Mouse (Mus musculus): ENCODE results near the gene Nmu. TPM values are rescaled to one million over a fixed set of nuclear protein-coding genes. Genes with fewer than 3 reads are reported as not detected.

Nmu gene
- polyA plus RNA-seq, 1 experiment from 2014 or later = 0.49 TPM

DNA sequence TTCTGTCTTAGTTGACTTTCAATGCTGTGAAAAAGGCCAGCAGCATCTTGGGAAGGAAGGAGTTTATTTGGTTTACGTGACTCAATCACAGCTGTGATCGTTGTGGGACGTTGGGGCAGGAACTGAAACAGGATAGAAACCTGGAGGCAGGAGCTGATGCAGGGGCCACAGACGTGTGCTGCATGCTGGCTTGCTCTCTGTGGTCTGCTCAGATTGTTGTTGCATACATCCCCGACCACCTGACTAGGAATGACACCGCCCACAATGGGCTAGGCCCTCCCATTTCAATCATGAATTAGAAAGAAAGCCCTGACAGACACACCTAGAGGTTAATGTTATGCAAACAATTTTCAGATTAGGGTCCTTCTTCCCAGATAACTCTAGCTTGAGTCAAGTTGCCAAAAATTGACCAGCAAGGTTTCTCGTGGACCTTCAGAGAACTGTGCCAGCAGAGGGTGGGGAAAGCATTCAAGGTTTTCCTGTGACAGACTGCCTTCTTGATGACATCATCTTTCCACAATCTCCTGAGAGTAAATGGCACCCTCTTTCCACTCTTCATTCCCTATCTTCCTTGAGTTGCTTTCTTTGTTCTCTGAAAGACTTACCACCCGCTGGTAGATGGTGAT is 5.7 kb upstream of the Nmu start:
- Histone ChIP-seq H3K4me1 (ENCODE audit: control insufficient read depth, insufficient read depth, low read length) (no peaks in the 10 kb centered on the region), H3K4me3 (ENCODE audit: low read depth, low read length) (no peak overlapping the region), H3K36me3 (ENCODE audit: control insufficient read depth, insufficient read depth, low read length) (no peaks in the 10 kb centered on the region), H3K9ac (ENCODE audit: low read length) (no peak overlapping the region), H3K4me2 (ENCODE audit: low read depth, severe bottlenecking) (no peak overlapping the region), H3K27me3 (ENCODE audit: control insufficient read depth, insufficient read depth, low read length) (no peaks in the 10 kb centered on the region), H3K9me3 (ENCODE audit: control insufficient read depth, low read length) (no peaks in the 10 kb centered on the region), H3K27ac (replicated peaks; ENCODE audit: low read depth, low read length) (no peak overlapping the region)
- WGBS = 74% methylated on average over 8 of the region's 8 CpGs
- DNase-seq (ENCODE audit: low spot score) (no peak), ATAC-seq (ENCODE audit: insufficient number of reproducible peaks, low FRiP score, low TSS enrichment, low read depth) (no peak)

DNA sequence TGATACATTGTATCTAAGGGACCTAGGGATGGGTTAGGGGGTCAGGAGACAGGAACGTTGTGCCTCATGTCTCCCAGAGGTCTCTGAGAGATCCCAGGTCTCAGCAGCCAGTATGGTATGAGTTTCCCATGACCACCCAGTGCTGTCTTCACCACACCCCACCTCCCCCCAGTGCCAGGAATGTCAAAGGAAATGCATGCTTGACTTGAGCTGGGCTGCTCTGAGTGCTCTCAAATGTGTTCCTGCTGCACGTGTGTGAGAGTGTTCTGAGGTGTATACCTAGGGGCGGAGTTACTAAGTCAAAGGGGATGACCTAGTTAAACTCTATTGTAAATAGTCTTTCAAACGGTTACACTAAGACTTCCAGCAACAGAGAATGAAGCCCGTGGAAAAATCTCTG is 1.8 kb upstream of the Nmu start:
- Histone ChIP-seq H3K36me3 (ENCODE audit: control insufficient read depth, insufficient read depth, low read length) (no peaks in the 10 kb centered on the region), H3K9ac (ENCODE audit: low read length) (no peak overlapping the region), H3K27me3 (ENCODE audit: control insufficient read depth, insufficient read depth, low read length) (peaks cover 8% of the 10 kb centered on the region), H3K4me2 (ENCODE audit: low read depth, severe bottlenecking) (no peak overlapping the region), H3K4me3 (ENCODE audit: low read depth, low read length) (no peak overlapping the region), H3K27ac (replicated peaks; ENCODE audit: low read depth, low read length) (no peak overlapping the region), H3K4me1 (ENCODE audit: control insufficient read depth, insufficient read depth, low read length) (no peaks in the 10 kb centered on the region; the same call in 1 of the 2 replicates), H3K9me3 (ENCODE audit: control insufficient read depth, low read length) (no peaks in the 10 kb centered on the region)
- DNase-seq (ENCODE audit: low spot score) (no peak), ATAC-seq (ENCODE audit: insufficient number of reproducible peaks, low FRiP score, low TSS enrichment, low read depth) (no peak)
- WGBS = 57% methylated on average over 5 of the region's 5 CpGs

DNA sequence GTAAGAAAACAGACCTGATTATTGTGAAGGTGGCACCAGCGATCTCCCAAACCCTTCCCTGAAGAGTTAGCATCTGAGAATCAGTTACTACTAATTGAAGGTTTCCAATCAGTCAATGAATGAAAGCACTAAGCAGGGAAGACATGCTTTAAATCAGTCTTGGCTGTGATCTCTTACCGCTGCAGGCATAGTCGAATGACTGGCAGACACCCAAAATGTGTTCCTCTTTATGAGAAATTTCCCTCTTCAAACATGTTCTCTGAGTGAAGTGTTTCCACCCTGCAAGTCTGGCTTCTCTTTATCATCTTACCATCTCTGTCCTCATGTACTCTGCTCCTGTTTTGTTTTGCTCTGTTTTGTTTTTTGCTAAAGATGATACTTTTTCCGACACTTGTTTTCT is 2.8 kb downstream of the Nmu start:
- ATAC-seq (ENCODE audit: insufficient number of reproducible peaks, low FRiP score, low TSS enrichment, low read depth) = no peak
- DNase-seq (ENCODE audit: low spot score) = no peak
- WGBS = 90% methylated on average over 4 of the region's 4 CpGs
- Histone ChIP-seq H3K4me1 (ENCODE audit: control insufficient read depth, insufficient read depth, low read length) (no peaks in the 10 kb centered on the region; the same call in 1 of the 2 replicates), H3K4me3 (ENCODE audit: low read depth, low read length) (no peak overlapping the region), H3K36me3 (ENCODE audit: control insufficient read depth, insufficient read depth, low read length) (no peaks in the 10 kb centered on the region), H3K9me3 (ENCODE audit: control insufficient read depth, low read length) (no peaks in the 10 kb centered on the region), H3K27ac (replicated peaks; ENCODE audit: low read depth, low read length) (no peak overlapping the region), H3K4me2 (ENCODE audit: low read depth, severe bottlenecking) (no peak overlapping the region), H3K9ac (ENCODE audit: low read length) (no peak overlapping the region), H3K27me3 (ENCODE audit: control insufficient read depth, insufficient read depth, low read length) (peaks cover 8% of the 10 kb centered on the region)

GRCm38 (mm10) chr5:76360057-76360456 is 3.5 kb downstream of the Nmu start:
- H3K27ac ChIP-seq (replicated peaks; ENCODE audit: low read depth, low read length) = no peak overlapping the region
- H3K9ac ChIP-seq (ENCODE audit: low read length) = no peak overlapping the region
- WGBS = 66% methylated on average over 1 of the region's 1 CpGs
- ATAC-seq (ENCODE audit: insufficient number of reproducible peaks, low FRiP score, low TSS enrichment, low read depth) (no peak), DNase-seq (ENCODE audit: low spot score) (no peak)
- peaks cover 8% of the 10 kb centered on the region for H3K27me3 ChIP-seq (ENCODE audit: control insufficient read depth, insufficient read depth, low read length)
- no peak overlapping the region for H3K4me3 ChIP-seq (ENCODE audit: low read depth, low read length)
- no peak overlapping the region for H3K4me2 ChIP-seq (ENCODE audit: low read depth, severe bottlenecking)
- H3K36me3 ChIP-seq (ENCODE audit: control insufficient read depth, insufficient read depth, low read length) = no peaks in the 10 kb centered on the region
- H3K4me1 ChIP-seq (ENCODE audit: control insufficient read depth, insufficient read depth, low read length) = no peaks in the 10 kb centered on the region; the same call in 1 of the 2 replicates
- H3K9me3 ChIP-seq (ENCODE audit: control insufficient read depth, low read length) = no peaks in the 10 kb centered on the region

GRCm38 (mm10) chr5:76351953-76352611 is 11.5 kb downstream of the Nmu start:
- ATAC-seq (ENCODE audit: insufficient number of reproducible peaks, low FRiP score, low TSS enrichment, low read depth) (no peak), DNase-seq (ENCODE audit: low spot score) (no peak)
- Histone ChIP-seq H3K27ac (replicated peaks; ENCODE audit: low read depth, low read length) (no peak overlapping the region), H3K27me3 (ENCODE audit: control insufficient read depth, insufficient read depth, low read length) (no peaks in the 10 kb centered on the region), H3K4me3 (ENCODE audit: low read depth, low read length) (no peak overlapping the region), H3K9ac (ENCODE audit: low read length) (no peak overlapping the region), H3K4me2 (ENCODE audit: low read depth, severe bottlenecking) (no peak overlapping the region), H3K9me3 (ENCODE audit: control insufficient read depth, low read length) (no peaks in the 10 kb centered on the region), H3K36me3 (ENCODE audit: control insufficient read depth, insufficient read depth, low read length) (no peaks in the 10 kb centered on the region), H3K4me1 (ENCODE audit: control insufficient read depth, insufficient read depth, low read length) (no peaks in the 10 kb centered on the region)
- WGBS = 39% methylated on average over 7 of the region's 7 CpGs

DNA sequence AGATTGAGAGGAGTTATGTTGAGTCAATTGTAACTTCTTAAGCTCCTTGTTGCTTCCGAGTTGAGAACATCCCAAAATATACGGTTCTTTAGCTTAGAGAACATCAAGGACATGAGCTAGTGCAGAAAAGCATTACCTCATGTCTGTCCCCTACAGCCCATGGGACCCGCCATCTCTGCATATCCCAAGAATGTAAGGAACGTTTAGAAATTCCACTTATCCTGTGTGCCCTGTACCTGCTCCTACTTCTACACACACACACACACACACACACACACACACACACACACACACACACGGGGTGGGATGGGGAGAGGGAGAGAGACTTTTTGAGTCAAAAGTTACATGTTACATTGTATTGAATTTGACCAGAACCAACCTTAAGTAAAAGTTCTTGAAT is 12.1 kb downstream of the Nmu start:
- 78% methylated on average over 5 of the region's 5 CpGs for WGBS
- no peak overlapping the region for H3K4me3 ChIP-seq (ENCODE audit: low read depth, low read length)
- ATAC-seq (ENCODE audit: insufficient number of reproducible peaks, low FRiP score, low TSS enrichment, low read depth) (no peak), DNase-seq (ENCODE audit: low spot score) (no peak)
- H3K9me3 ChIP-seq (ENCODE audit: control insufficient read depth, low read length) = no peaks in the 10 kb centered on the region
- H3K4me2 ChIP-seq (ENCODE audit: low read depth, severe bottlenecking) = no peak overlapping the region
- H3K27ac ChIP-seq (replicated peaks; ENCODE audit: low read depth, low read length) = no peak overlapping the region
- no peaks in the 10 kb centered on the region for H3K27me3 ChIP-seq (ENCODE audit: control insufficient read depth, insufficient read depth, low read length)
- no peak overlapping the region for H3K9ac ChIP-seq (ENCODE audit: low read length)
- no peaks in the 10 kb centered on the region for H3K36me3 ChIP-seq (ENCODE audit: control insufficient read depth, insufficient read depth, low read length)
- no peaks in the 10 kb centered on the region for H3K4me1 ChIP-seq (ENCODE audit: control insufficient read depth, insufficient read depth, low read length)

DNA sequence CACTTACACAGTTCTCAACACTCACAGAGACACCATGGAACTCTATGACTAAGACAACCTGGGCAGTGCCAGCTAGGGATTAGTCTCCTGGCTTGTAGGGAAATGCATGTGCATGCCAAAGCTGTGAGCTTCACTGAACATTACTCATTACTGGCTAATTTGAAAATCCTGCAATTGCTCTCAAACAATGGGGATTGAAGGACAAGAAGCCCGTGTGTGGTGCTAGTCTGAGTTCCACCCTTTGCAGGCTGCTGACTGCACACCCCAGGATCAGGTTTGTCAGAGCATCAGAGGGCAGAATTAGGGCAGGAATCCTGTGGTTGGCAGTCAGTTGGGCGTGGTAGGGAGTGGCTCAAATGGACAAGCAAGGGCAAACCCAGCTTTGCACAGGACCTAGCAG is 17.5 kb downstream of the Nmu start:
- H3K27me3 ChIP-seq (ENCODE audit: control insufficient read depth, insufficient read depth, low read length) = no peaks in the 10 kb centered on the region
- H3K9me3 ChIP-seq (ENCODE audit: control insufficient read depth, low read length) = no peaks in the 10 kb centered on the region
- H3K36me3 ChIP-seq (ENCODE audit: control insufficient read depth, insufficient read depth, low read length) = no peaks in the 10 kb centered on the region
- no peak overlapping the region for H3K9ac ChIP-seq (ENCODE audit: low read length)
- H3K4me2 ChIP-seq (ENCODE audit: low read depth, severe bottlenecking) = no peak overlapping the region
- DNase-seq (ENCODE audit: low spot score) (no peak), ATAC-seq (ENCODE audit: insufficient number of reproducible peaks, low FRiP score, low TSS enrichment, low read depth) (no peak)
- no peak overlapping the region for H3K27ac ChIP-seq (replicated peaks; ENCODE audit: low read depth, low read length)
- 74% methylated on average over 2 of the region's 2 CpGs for WGBS
- H3K4me1 ChIP-seq (ENCODE audit: control insufficient read depth, insufficient read depth, low read length) = no peaks in the 10 kb centered on the region
- H3K4me3 ChIP-seq (ENCODE audit: low read depth, low read length) = no peak overlapping the region

DNA sequence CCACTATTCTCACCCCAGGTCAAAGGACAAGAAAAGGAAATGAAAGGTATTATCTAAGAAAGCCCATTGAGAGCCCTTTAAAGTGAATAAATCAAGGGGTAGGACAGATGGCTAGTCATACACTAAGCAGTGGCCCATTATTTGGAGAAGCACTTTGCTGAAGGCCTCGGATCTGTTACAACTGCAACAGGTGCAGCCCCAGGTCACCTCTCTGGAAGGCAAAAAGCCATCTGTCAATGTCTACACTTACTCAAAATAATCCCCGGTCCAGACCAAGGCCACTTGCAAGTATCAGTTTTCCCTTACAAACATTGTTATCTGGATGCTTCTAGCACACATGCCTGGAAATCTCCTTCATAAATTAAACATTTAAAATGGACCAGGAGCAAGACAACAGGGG is 22.7 kb downstream of the Nmu start:
- no peak overlapping the region for H3K9ac ChIP-seq (ENCODE audit: low read length)
- no peak overlapping the region for H3K4me3 ChIP-seq (ENCODE audit: low read depth, low read length)
- no peaks in the 10 kb centered on the region for H3K9me3 ChIP-seq (ENCODE audit: control insufficient read depth, low read length)
- ATAC-seq (ENCODE audit: insufficient number of reproducible peaks, low FRiP score, low TSS enrichment, low read depth) (no peak), DNase-seq (ENCODE audit: low spot score) (no peak)
- no peaks in the 10 kb centered on the region for H3K36me3 ChIP-seq (ENCODE audit: control insufficient read depth, insufficient read depth, low read length)
- H3K27me3 ChIP-seq (ENCODE audit: control insufficient read depth, insufficient read depth, low read length) = no peaks in the 10 kb centered on the region
- 80% methylated on average over 2 of the region's 2 CpGs for WGBS
- no peak overlapping the region for H3K27ac ChIP-seq (replicated peaks; ENCODE audit: low read depth, low read length)
- H3K4me1 ChIP-seq (ENCODE audit: control insufficient read depth, insufficient read depth, low read length) = no peaks in the 10 kb centered on the region
- H3K4me2 ChIP-seq (ENCODE audit: low read depth, severe bottlenecking) = no peak overlapping the region

GRCm38 (mm10) chr5:76337100-76337499 is 26.5 kb downstream of the Nmu start:
- Histone ChIP-seq H3K27ac (replicated peaks; ENCODE audit: low read depth, low read length) (no peak overlapping the region), H3K27me3 (ENCODE audit: control insufficient read depth, insufficient read depth, low read length) (no peaks in the 10 kb centered on the region), H3K9me3 (ENCODE audit: control insufficient read depth, low read length) (no peaks in the 10 kb centered on the region), H3K9ac (ENCODE audit: low read length) (no peak overlapping the region), H3K36me3 (ENCODE audit: control insufficient read depth, insufficient read depth, low read length) (no peaks in the 10 kb centered on the region), H3K4me2 (ENCODE audit: low read depth, severe bottlenecking) (no peak overlapping the region), H3K4me3 (ENCODE audit: low read depth, low read length) (no peak overlapping the region), H3K4me1 (ENCODE audit: control insufficient read depth, insufficient read depth, low read length) (no peaks in the 10 kb centered on the region)
- 89% methylated on average over 8 of the region's 8 CpGs for WGBS
- no peak for ATAC-seq (ENCODE audit: insufficient number of reproducible peaks, low FRiP score, low TSS enrichment, low read depth)
- no peak for DNase-seq (ENCODE audit: low spot score)

Measured in limb, embryonic 11.5 days (tissue).